Mouse (Mus musculus) midbrain, postnatal 0 days (tissue): ENCODE results near the gene Arid4b. TPM values are rescaled to one million over a fixed set of nuclear protein-coding genes. Genes with fewer than 3 reads are reported as not detected.

Experiments
- ATAC-seq: fragments of 200-750 bp; cut with Nextera tagmentation; 2 replicates; pipeline ENCODE4 v1.8.0; 2017; ENCODE audit warnings: moderate number of reproducible peaks, mild to moderate bottlenecking, moderate TSS enrichment, moderate library complexity; ENCODE audit not compliant: low FRiP score
- DNase-seq: peaks from one replicate; pipeline ENCODE4 v3.0.0-alpha.2; 2015; ENCODE audit warnings: low spot score
- H3K27ac ChIP-seq: fragments of 300-500 bp; sonication (generic); 2 replicates; pipeline ENCODE4 v1.5.1; 2014; ENCODE audit warnings: low read depth, mild to moderate bottlenecking, low read length, mixed read lengths
- H3K27me3 ChIP-seq: fragments of 300-500 bp; sonication (generic); 2 replicates; pipeline ENCODE4 v1.6.1; 2014; ENCODE audit warnings: low read length, control low read depth, mixed read lengths; ENCODE audit not compliant: insufficient read depth
- H3K36me3 ChIP-seq: fragments of 300-500 bp; sonication (generic); 2 replicates; pipeline ENCODE4 v1.6.1; 2014; ENCODE audit warnings: low read length, control low read depth, mixed read lengths; ENCODE audit not compliant: insufficient read depth
- H3K4me1 ChIP-seq: fragments of 300-500 bp; sonication (generic); 2 replicates; pipeline ENCODE4 v1.6.1; 2014; ENCODE audit warnings: mild to moderate bottlenecking, control low read depth, antibody characterized with exemption, low read length, mixed read lengths; ENCODE audit not compliant: insufficient read depth
- H3K4me2 ChIP-seq: fragments of 300-500 bp; sonication (generic); 2 replicates; pipeline ENCODE4 v1.6.1; 2014; ENCODE audit warnings: low read depth, mild to moderate bottlenecking, low read length, mixed read lengths; ENCODE audit not compliant: poor library complexity, severe bottlenecking
- H3K4me3 ChIP-seq: fragments of 300-500 bp; sonication (generic); 2 replicates; pipeline ENCODE4 v1.5.1; 2014; ENCODE audit warnings: low read depth, mild to moderate bottlenecking, low read length, moderate library complexity
- H3K9ac ChIP-seq: fragments of 300-500 bp; sonication (generic); replicated peaks from 2 replicates; pipeline ENCODE4 v1.6.1; 2014; ENCODE audit warnings: mild to moderate bottlenecking, low read length, moderate library complexity, mixed read lengths; ENCODE audit not compliant: poor library complexity, severe bottlenecking
- H3K9me3 ChIP-seq: fragments of 300-500 bp; sonication (generic); 2 replicates; pipeline ENCODE4 v1.6.1; 2016; ENCODE audit warnings: low read length, control low read depth
- CTCF ChIP-seq: IDR thresholded peaks from 2 replicates; pipeline ENCODE4 v1.5.1; 2016; ENCODE audit warnings: antibody characterized with exemption, mild to moderate bottlenecking
- WGBS: fragments of 180-500 bp; shearing (Covaris S2); extraction: QIAGEN DNeasy Blood & Tissue Kit; methylation state at CpG from one replicate; pipeline ENCODE4 v1.1.7; 2014; 5-methylcytosine and 5-hydroxymethylcytosine counted together
- polyA plus RNA-seq: library from polyadenylated mRNA; unstranded; fragments of >200 nt; fragmentation: Nextera tagmentation; extraction: Ambion mirVana; gene quantifications from 2 replicates; pipeline ENCODE4 v1.2.1, GENCODE M21; 2015
- total RNA-seq: library from RNA; depleted of rRNA; stranded (reverse); fragments of >200 nt; gene quantifications from 2 replicates; pipeline ENCODE4 v1.2.3, GENCODE M21; 2014

Arid4b gene
- total and polyA plus RNA-seq, 2 experiments from 2014 or later = 25.6 to 61.7 TPM

DNA sequence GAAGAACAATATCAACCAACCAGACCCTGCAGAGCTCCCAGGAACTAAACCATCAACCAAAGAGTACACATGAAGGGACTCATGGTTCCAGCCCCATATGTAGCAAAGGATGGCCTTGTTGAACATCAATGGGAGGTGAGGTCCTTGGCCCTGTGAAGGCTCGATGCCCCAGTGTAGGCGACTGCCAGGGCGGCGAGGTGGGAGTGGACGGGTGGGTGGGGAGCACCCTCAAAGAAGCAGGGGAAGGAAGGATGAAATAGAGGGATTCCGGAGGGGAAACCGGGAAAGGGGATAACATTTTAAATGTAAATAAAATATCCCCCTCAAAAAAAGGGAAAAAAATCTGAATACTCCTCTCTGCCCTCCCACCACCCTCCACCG, 24.1 kb upstream of the Arid4b start:
- Histone ChIP-seq H3K27ac (peak overlapping the region; percentile 83), H3K9me3 (no peaks in the 10 kb centered on the region), H3K9ac (peak overlapping the region; percentile 71), H3K4me3 (peak overlapping the region; percentile 41), H3K4me1 (peaks cover 3% of the 10 kb centered on the region; the same call in 1 of the 2 replicates), H3K4me2 (peak overlapping the region; percentile 49), H3K36me3 (no peaks in the 10 kb centered on the region), H3K27me3 (no peaks in the 10 kb centered on the region)
- TF ChIP-seq CTCF = no peak
- WGBS = 0% methylated on average over 8 of the region's 8 CpGs
- no peak for DNase-seq
- peak; percentile 75 for ATAC-seq

DNA sequence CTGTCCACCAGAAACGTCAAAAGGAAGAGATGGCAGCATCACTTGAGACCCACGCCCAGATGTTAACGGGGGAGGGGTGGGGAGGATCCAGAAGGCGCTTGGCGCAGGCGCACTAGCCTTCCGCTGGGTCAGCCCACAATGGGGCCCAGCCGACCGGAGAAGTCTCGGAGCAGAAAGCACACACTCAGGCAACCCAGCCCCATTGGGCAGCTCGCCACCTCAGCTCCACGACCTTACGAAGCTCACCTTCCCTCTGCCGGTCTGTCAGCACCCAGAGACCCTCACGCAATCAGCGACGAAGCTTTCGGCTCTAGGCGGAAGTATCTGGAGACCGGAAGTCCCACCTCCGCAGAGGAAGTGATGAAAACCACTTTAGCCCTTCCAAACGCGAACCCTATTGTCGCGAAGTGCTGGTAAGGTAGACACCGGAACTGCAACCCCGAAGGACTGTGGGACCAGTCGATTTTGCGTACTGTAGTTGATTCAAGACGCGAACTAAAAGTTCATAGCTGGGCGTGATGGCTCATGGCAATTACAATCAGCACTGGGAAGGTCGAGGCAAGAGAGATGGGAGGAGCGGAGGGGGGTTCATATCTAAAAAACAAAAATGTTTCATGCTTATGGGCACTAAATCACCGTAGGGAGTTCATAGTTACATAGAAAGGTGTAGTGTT, 23.6 kb upstream of the Arid4b start, which contains the start of gene Tbce:
Gene Tbce (minus strand): TSS at position 347 of the 674 bp plus-strand sequence.
- Histone ChIP-seq H3K9ac (peak within 1 kb of the TSS; percentile 71), H3K9me3 (no peaks in the 10 kb centered on the region), H3K4me2 (peak within 1 kb of the TSS; percentile 58), H3K4me1 (peaks cover 3% of the 10 kb centered on the region; the same call in 1 of the 2 replicates), H3K36me3 (no peaks in the 10 kb centered on the region), H3K4me3 (peak within 1 kb of the TSS; percentile 41), H3K27ac (peak within 1 kb of the TSS; percentile 83), H3K27me3 (no peaks in the 10 kb centered on the region)
- ATAC-seq = peak; percentile 98
- peak; percentile 47 for TF ChIP-seq CTCF
- WGBS = 1% methylated on average over 35 of the region's 35 CpGs
- peak; percentile 95 for DNase-seq

DNA sequence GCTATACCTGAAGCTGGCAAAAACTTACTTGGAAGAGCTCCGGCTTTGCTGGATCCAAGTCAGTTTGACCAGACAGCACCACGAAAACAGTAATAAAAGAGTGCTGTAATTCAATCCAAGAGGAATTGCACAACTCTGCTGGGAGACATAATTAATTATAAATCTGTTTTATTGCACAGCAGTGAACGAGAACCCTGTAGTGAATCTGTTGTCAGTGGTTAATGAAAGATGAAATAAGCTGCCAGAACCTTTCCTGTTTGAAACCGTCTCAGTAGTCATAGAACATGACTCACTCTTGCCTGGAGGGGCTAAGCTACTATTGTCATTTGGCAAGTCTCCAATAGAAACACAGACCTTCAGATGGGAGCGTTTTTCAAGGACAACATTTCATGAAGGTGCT, 22.8 kb upstream of the Arid4b start:
- Histone ChIP-seq H3K36me3 (no peaks in the 10 kb centered on the region), H3K9ac (peak overlapping the region; percentile 71; the same call in 1 of the 2 replicates), H3K27me3 (no peaks in the 10 kb centered on the region), H3K4me1 (peaks cover 3% of the 10 kb centered on the region; the same call in 1 of the 2 replicates), H3K4me2 (peak overlapping the region; percentile 58), H3K9me3 (no peaks in the 10 kb centered on the region), H3K4me3 (peak overlapping the region; percentile 41), H3K27ac (no peak overlapping the region)
- ATAC-seq (no peak), DNase-seq (peak; percentile 43)
- TF ChIP-seq CTCF = no peak
- 56% methylated on average over 5 of the region's 5 CpGs for WGBS

GRCm38 (mm10) chr13:14043851-14044250, 19.2 kb upstream of the Arid4b start:
- H3K27ac ChIP-seq = no peak overlapping the region
- no peak for ATAC-seq
- peaks cover 3% of the 10 kb centered on the region; the same call in 1 of the 2 replicates for H3K4me1 ChIP-seq
- TF ChIP-seq CTCF = no peak
- H3K27me3 ChIP-seq = no peaks in the 10 kb centered on the region
- H3K9ac ChIP-seq = no peak overlapping the region
- no peak overlapping the region for H3K4me2 ChIP-seq
- peaks cover 8% of the 10 kb centered on the region for H3K36me3 ChIP-seq
- no peak overlapping the region for H3K4me3 ChIP-seq
- no peak for DNase-seq
- H3K9me3 ChIP-seq = no peaks in the 10 kb centered on the region

- WGBS = 76% methylated on average over 2 of the region's 2 CpGs
- H3K4me1 ChIP-seq = peaks cover 3% of the 10 kb centered on the region; the same call in 1 of the 2 replicates
- H3K4me2 ChIP-seq = no peak overlapping the region
- peaks cover 14% of the 10 kb centered on the region for H3K36me3 ChIP-seq
- TF ChIP-seq CTCF = no peak
- H3K27me3 ChIP-seq = no peaks in the 10 kb centered on the region
- DNase-seq (no peak), ATAC-seq (no peak)
- no peaks in the 10 kb centered on the region for H3K9me3 ChIP-seq
- H3K4me3 ChIP-seq = no peak overlapping the region
- no peak overlapping the region for H3K27ac ChIP-seq
- H3K9ac ChIP-seq = no peak overlapping the region
These were observed 18.5 kb upstream of the Arid4b start for GRCm38 (mm10) chr13:14044521-14044920.

- Histone ChIP-seq H3K9me3 (no peaks in the 10 kb centered on the region), H3K36me3 (peaks cover 40% of the 10 kb centered on the region), H3K27ac (no peak overlapping the region), H3K4me2 (no peak overlapping the region), H3K4me1 (no peaks in the 10 kb centered on the region), H3K27me3 (no peaks in the 10 kb centered on the region), H3K4me3 (no peak overlapping the region), H3K9ac (no peak overlapping the region)
- DNase-seq (no peak), ATAC-seq (no peak)
- WGBS = 89% methylated on average over 1 of the region's 1 CpGs
- no peak for TF ChIP-seq CTCF
These were observed 13.2 kb upstream of the Arid4b start for GRCm38 (mm10) chr13:14049878-14050277.
